Mouse (Mus musculus) MEL (cell line): ENCODE results near the gene Lmbr1.

Experiments used
- ELF1 ChIP-seq: IDR thresholded peaks from 2 replicates; pipeline ENCODE4 v1.6.1; 2014; ENCODE audit warnings: low read depth, mild to moderate bottlenecking, inconsistent platforms, low read length, improper control_type of control experiment, moderate library complexity
- EP300 ChIP-seq, 2 experiments: IDR thresholded peaks; 2 replicates each; pipeline ENCODE4 v1.6.1; 2011; ENCODE audit warnings: improper control_type of control experiment in 2 of 2, low read length in 2 of 2, low read depth in 1 of 2, mild to moderate bottlenecking in 1 of 2
- MAX ChIP-seq: IDR thresholded peaks from 2 replicates; pipeline ENCODE4 v1.6.1; 2011; ENCODE audit warnings: low read length, improper control_type of control experiment
- NRF1 ChIP-seq: IDR thresholded peaks from 2 replicates; pipeline ENCODE4 v1.6.1; 2014; ENCODE audit warnings: low read depth, mild to moderate bottlenecking, inconsistent platforms, low read length, improper control_type of control experiment, moderate library complexity; ENCODE audit not compliant: poor library complexity, insufficient read depth, severe bottlenecking
- POLR2A ChIP-seq, 2 experiments: IDR thresholded peaks; 2 replicates each; pipeline ENCODE4 v1.6.1; 2011 to 2012; ENCODE audit warnings: low read length in 2 of 2, mild to moderate bottlenecking in 2 of 2, control low read depth in 1 of 2, improper control_type of control experiment in 1 of 2, low read depth in 1 of 2, moderate library complexity in 1 of 2; ENCODE audit not compliant: control insufficient read depth in 1 of 2, insufficient read depth in 1 of 2, poor library complexity in 1 of 2
- ZNF384 ChIP-seq: IDR thresholded peaks from 2 replicates; pipeline ENCODE4 v1.6.1; 2012; ENCODE audit warnings: low read depth, mild to moderate bottlenecking, inconsistent platforms, low read length, improper control_type of control experiment

DNA sequence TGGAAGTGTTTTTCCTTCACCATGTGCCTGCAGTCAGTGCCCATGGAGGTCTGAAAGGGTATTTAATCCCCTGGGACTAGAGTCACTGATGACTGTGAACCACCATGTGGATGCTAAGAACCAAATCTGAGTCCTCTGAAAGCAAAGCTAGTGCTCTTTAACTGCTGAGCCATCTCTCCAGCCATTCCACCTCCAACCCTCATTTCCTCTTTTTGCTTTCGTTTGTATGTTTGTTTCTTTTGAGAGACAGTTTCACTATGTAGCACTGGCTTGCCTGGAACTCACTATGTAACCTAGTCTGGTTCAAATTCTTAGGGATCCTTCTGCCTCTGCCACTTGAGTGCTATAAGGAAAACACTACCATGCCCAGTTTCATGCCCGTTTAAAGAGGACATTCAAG lies 147.7 kb downstream of the Lmbr1 start:
- TF ChIP-seq EP300 (IDR thresholded peaks at IDR 0.05; ENCODE audit: low read depth in 1 of 2, low read length in 2 of 2), result no peak
- no peak for TF ChIP-seq MAX
- TF ChIP-seq POLR2A (IDR thresholded peaks at IDR 0.05; ENCODE audit: control insufficient read depth in 1 of 2, insufficient read depth in 1 of 2, low read depth in 1 of 2, low read length in 2 of 2, poor library complexity in 1 of 2), result no peak
- TF ChIP-seq NRF1, result no peak
- no peak for TF ChIP-seq ELF1
- TF ChIP-seq ZNF384, result no peak
